Mouse (Mus musculus) neural tube, embryonic 13.5 days (tissue): ENCODE data around the gene Gcnt7. TPM values are rescaled to one million over a fixed set of nuclear protein-coding genes. Genes with fewer than 3 reads are reported as not detected.

Source experiments
- ATAC-seq: fragments of 200-750 bp; cut with Nextera tagmentation; 2 replicates; pipeline ENCODE4 v1.8.0; 2017; ENCODE audit warnings: low read depth, mild to moderate bottlenecking, moderate TSS enrichment, moderate library complexity
- H3K27ac ChIP-seq: fragments of 300-500 bp; sonication (generic); replicated peaks from 2 replicates; pipeline ENCODE4 v1.5.1; 2015; ENCODE audit warnings: moderate library complexity, mild to moderate bottlenecking, inconsistent platforms
- H3K27me3 ChIP-seq: fragments of 300-500 bp; sonication (generic); 2 replicates; pipeline ENCODE4 v1.6.1; 2015; ENCODE audit warnings: mild to moderate bottlenecking, inconsistent platforms
- H3K36me3 ChIP-seq: fragments of 300-500 bp; sonication (generic); 2 replicates; pipeline ENCODE4 v1.6.1; 2015; ENCODE audit warnings: mild to moderate bottlenecking, inconsistent platforms
- H3K4me1 ChIP-seq: fragments of 300-500 bp; sonication (generic); replicated peaks from 2 replicates; pipeline ENCODE4 v1.6.1; 2015; ENCODE audit warnings: inconsistent platforms
- H3K4me2 ChIP-seq: fragments of 300-500 bp; sonication (generic); 2 replicates; pipeline ENCODE4 v1.6.1; 2015; ENCODE audit warnings: inconsistent platforms, mild to moderate bottlenecking, moderate library complexity
- H3K4me3 ChIP-seq: fragments of 300-500 bp; sonication (generic); 2 replicates; pipeline ENCODE4 v1.5.1; 2015; ENCODE audit warnings: mild to moderate bottlenecking, inconsistent platforms
- H3K9ac ChIP-seq: fragments of 300-500 bp; sonication (generic); 2 replicates; pipeline ENCODE4 v1.6.1; 2015; ENCODE audit warnings: moderate library complexity, mild to moderate bottlenecking, inconsistent platforms
- H3K9me3 ChIP-seq: fragments of 300-500 bp; sonication (generic); 2 replicates; pipeline ENCODE4 v1.6.1; 2016; ENCODE audit warnings: inconsistent platforms
- WGBS: fragments of 180-500 bp; shearing (Covaris S2); methylation state at CpG from one replicate; pipeline ENCODE4 v1.1.7; 2015; 5-methylcytosine and 5-hydroxymethylcytosine counted together
- polyA plus RNA-seq: library from polyadenylated mRNA; unstranded; fragments of >200 nt; fragmentation: Nextera tagmentation; extraction: Ambion mirVana; gene quantifications from 2 replicates; pipeline ENCODE4 v1.2.1, GENCODE M21; 2015

Gcnt7 gene
- polyA plus RNA-seq, 1 experiment from 2014 or later, result 1.1 TPM

- WGBS, result 94% methylated on average over 5 of the region's 5 CpGs
Observed at GRCm38 (mm10) chr2:172416876-172417275, 41.5 kb downstream of the Gcnt7 start.

GRCm38 (mm10) chr2:172416218-172416617 is 42.2 kb downstream of the Gcnt7 start:
- WGBS, result 73% methylated on average over 12 of the region's 12 CpGs
- H3K27me3 ChIP-seq, result no peaks in the 10 kb centered on the region
- no peak overlapping the region for H3K9ac ChIP-seq
- no peak overlapping the region for H3K4me2 ChIP-seq
- no peaks in the 10 kb centered on the region for H3K9me3 ChIP-seq
- ATAC-seq, result no peak
- peaks cover 15% of the 10 kb centered on the region for H3K4me1 ChIP-seq
- no peak overlapping the region for H3K4me3 ChIP-seq
- no peak overlapping the region for H3K27ac ChIP-seq
- no peaks in the 10 kb centered on the region for H3K36me3 ChIP-seq

More at GRCm38 (mm10) chr2:172416876-172417275, 41.5 kb downstream of the Gcnt7 start:
- Histone ChIP-seq H3K27ac (no peak overlapping the region), H3K4me1 (peaks cover 15% of the 10 kb centered on the region), H3K36me3 (no peaks in the 10 kb centered on the region), H3K9ac (no peak overlapping the region), H3K27me3 (no peaks in the 10 kb centered on the region), H3K4me2 (no peak overlapping the region), H3K4me3 (no peak overlapping the region), H3K9me3 (no peaks in the 10 kb centered on the region)
- no peak for ATAC-seq

GRCm38 (mm10) chr2:172413894-172414293 is 44.5 kb downstream of the Gcnt7 start:
- ATAC-seq, result no peak
- Histone ChIP-seq H3K36me3 (no peaks in the 10 kb centered on the region), H3K4me2 (no peak overlapping the region), H3K27me3 (no peaks in the 10 kb centered on the region), H3K27ac (no peak overlapping the region), H3K9ac (no peak overlapping the region), H3K4me3 (no peak overlapping the region), H3K4me1 (peaks cover 15% of the 10 kb centered on the region), H3K9me3 (no peaks in the 10 kb centered on the region)
- 58% methylated on average over 5 of the region's 5 CpGs for WGBS

- no peak overlapping the region for H3K9ac ChIP-seq
- no peak overlapping the region for H3K27ac ChIP-seq
- WGBS, result 27% methylated on average over 4 of the region's 4 CpGs
- H3K4me1 ChIP-seq, result peaks cover 15% of the 10 kb centered on the region
- H3K9me3 ChIP-seq, result no peaks in the 10 kb centered on the region
- no peak for ATAC-seq
- H3K27me3 ChIP-seq, result no peaks in the 10 kb centered on the region
- H3K4me2 ChIP-seq, result no peak overlapping the region
- no peak overlapping the region for H3K4me3 ChIP-seq
- H3K36me3 ChIP-seq, result no peaks in the 10 kb centered on the region
Observed at GRCm38 (mm10) chr2:172413273-172413672, 45.1 kb downstream of the Gcnt7 start.

- H3K27me3 ChIP-seq, result no peaks in the 10 kb centered on the region
- no peaks in the 10 kb centered on the region for H3K9me3 ChIP-seq
- 19% methylated on average over 9 of the region's 9 CpGs for WGBS
- ATAC-seq, result peak; percentile 23; the same call in 1 of the 2 replicates
- peak overlapping the region; percentile 28; the same call in 1 of the 2 replicates for H3K4me2 ChIP-seq
- H3K9ac ChIP-seq, result no peak overlapping the region
- no peak overlapping the region for H3K27ac ChIP-seq
- no peak overlapping the region for H3K4me3 ChIP-seq
- H3K36me3 ChIP-seq, result no peaks in the 10 kb centered on the region
- H3K4me1 ChIP-seq, result peaks cover 15% of the 10 kb centered on the region
Observed at GRCm38 (mm10) chr2:172412454-172412853, 45.9 kb downstream of the Gcnt7 start.

GRCm38 (mm10) chr2:172411091-172411490 is 47.3 kb downstream of the Gcnt7 start:
- Histone ChIP-seq H3K4me3 (no peak overlapping the region), H3K27ac (no peak overlapping the region), H3K4me2 (no peak overlapping the region), H3K27me3 (no peaks in the 10 kb centered on the region), H3K9me3 (no peaks in the 10 kb centered on the region), H3K36me3 (no peaks in the 10 kb centered on the region), H3K4me1 (peaks cover 15% of the 10 kb centered on the region), H3K9ac (no peak overlapping the region)
- WGBS, result 77% methylated on average over 11 of the region's 11 CpGs
- ATAC-seq, result no peak

- H3K4me2 ChIP-seq, result no peak overlapping the region
- H3K4me3 ChIP-seq, result no peak overlapping the region
- no peak for ATAC-seq
- H3K4me1 ChIP-seq, result peaks cover 15% of the 10 kb centered on the region
- no peak overlapping the region for H3K9ac ChIP-seq
- 80% methylated on average over 2 of the region's 2 CpGs for WGBS
- no peaks in the 10 kb centered on the region for H3K9me3 ChIP-seq
- H3K36me3 ChIP-seq, result no peaks in the 10 kb centered on the region
- no peaks in the 10 kb centered on the region for H3K27me3 ChIP-seq
- no peak overlapping the region for H3K27ac ChIP-seq
Observed at GRCm38 (mm10) chr2:172410686-172411085, 47.7 kb downstream of the Gcnt7 start.

- Histone ChIP-seq H3K9ac (no peak overlapping the region), H3K9me3 (no peaks in the 10 kb centered on the region), H3K4me2 (no peak overlapping the region), H3K4me3 (no peak overlapping the region), H3K36me3 (no peaks in the 10 kb centered on the region), H3K4me1 (peaks cover 2% of the 10 kb centered on the region), H3K27me3 (no peaks in the 10 kb centered on the region), H3K27ac (no peak overlapping the region)
- 79% methylated on average over 2 of the region's 2 CpGs for WGBS
- no peak for ATAC-seq
Observed at GRCm38 (mm10) chr2:172407499-172407898, 50.9 kb downstream of the Gcnt7 start.

GRCm38 (mm10) chr2:172406173-172406572 is 52.2 kb downstream of the Gcnt7 start:
- H3K27ac ChIP-seq, result no peak overlapping the region
- ATAC-seq, result no peak

GRCm38 (mm10) chr2:172405011-172405410 is 53.4 kb downstream of the Gcnt7 start:
- 65% methylated on average over 3 of the region's 3 CpGs for WGBS
- Histone ChIP-seq H3K36me3 (no peaks in the 10 kb centered on the region), H3K9me3 (no peaks in the 10 kb centered on the region), H3K4me2 (no peak overlapping the region), H3K4me1 (peaks cover 4% of the 10 kb centered on the region), H3K27me3 (no peaks in the 10 kb centered on the region), H3K4me3 (no peak overlapping the region), H3K9ac (no peak overlapping the region), H3K27ac (no peak overlapping the region)
- no peak for ATAC-seq

More at GRCm38 (mm10) chr2:172406173-172406572, 52.2 kb downstream of the Gcnt7 start:
- Histone ChIP-seq H3K27me3 (no peaks in the 10 kb centered on the region), H3K4me1 (no peaks in the 10 kb centered on the region), H3K4me3 (no peak overlapping the region), H3K4me2 (no peak overlapping the region), H3K9ac (no peak overlapping the region), H3K36me3 (no peaks in the 10 kb centered on the region), H3K9me3 (no peaks in the 10 kb centered on the region)
- 69% methylated on average over 4 of the region's 4 CpGs for WGBS

- Histone ChIP-seq H3K4me3 (no peak overlapping the region), H3K9me3 (no peaks in the 10 kb centered on the region), H3K9ac (no peak overlapping the region), H3K4me2 (no peak overlapping the region), H3K4me1 (peaks cover 8% of the 10 kb centered on the region), H3K36me3 (no peaks in the 10 kb centered on the region), H3K27ac (no peak overlapping the region), H3K27me3 (no peaks in the 10 kb centered on the region)
- no peak for ATAC-seq
- 72% methylated on average over 7 of the region's 7 CpGs for WGBS
Observed at GRCm38 (mm10) chr2:172404239-172404638, 54.2 kb downstream of the Gcnt7 start.

GRCm38 (mm10) chr2:172401116-172401825 is 57.1 kb downstream of the Gcnt7 start:
- Histone ChIP-seq H3K4me3 (no peak overlapping the region), H3K36me3 (no peaks in the 10 kb centered on the region), H3K4me1 (peaks cover 8% of the 10 kb centered on the region), H3K4me2 (no peak overlapping the region), H3K9me3 (no peaks in the 10 kb centered on the region), H3K27me3 (no peaks in the 10 kb centered on the region), H3K27ac (no peak overlapping the region), H3K9ac (no peak overlapping the region)
- ATAC-seq, result no peak
- 75% methylated on average over 13 of the region's 13 CpGs for WGBS
